Mouse (Mus musculus) ES-Bruce4 (cell line): ENCODE data around the gene Dmpk. TPM values are rescaled to one million over a fixed set of nuclear protein-coding genes. Genes with fewer than 3 reads are reported as not detected.

Source experiments
- H3K27ac ChIP-seq: 2 replicates; pipeline ENCODE4 v1.5.1; 2012; ENCODE audit warnings: low read length, inconsistent platforms; ENCODE audit not compliant: insufficient read depth
- H3K27me3 ChIP-seq: 2 replicates; pipeline ENCODE4 v1.6.1; 2012; ENCODE audit warnings: mild to moderate bottlenecking, low read length, inconsistent platforms; ENCODE audit not compliant: control insufficient read depth, poor library complexity, insufficient read depth, severe bottlenecking
- H3K36me3 ChIP-seq: 2 replicates; pipeline ENCODE4 v1.6.1; 2012; ENCODE audit warnings: inconsistent platforms, mild to moderate bottlenecking, low read length, moderate library complexity; ENCODE audit not compliant: control insufficient read depth, poor library complexity, insufficient read depth, severe bottlenecking
- H3K4me1 ChIP-seq: one replicate; pipeline ENCODE4 v1.8.1; 2011; ENCODE audit warnings: low read length; ENCODE audit not compliant: control insufficient read depth, insufficient read depth
- H3K4me3 ChIP-seq: 2 replicates; pipeline ENCODE4 v1.5.1; 2011; ENCODE audit warnings: low read depth, mild to moderate bottlenecking, low read length
- H3K9ac ChIP-seq: 2 replicates; pipeline ENCODE4 v1.6.1; 2012; ENCODE audit warnings: low read depth, mild to moderate bottlenecking, inconsistent platforms; ENCODE audit not compliant: poor library complexity, severe bottlenecking
- H3K9me3 ChIP-seq: replicated peaks from 2 replicates; pipeline ENCODE4 v1.6.1; 2012; ENCODE audit warnings: mild to moderate bottlenecking, low read length, inconsistent platforms; ENCODE audit not compliant: control insufficient read depth, poor library complexity, insufficient read depth, severe bottlenecking
- CTCF ChIP-seq: IDR thresholded peaks from one replicate; pipeline ENCODE4 v1.8.1; 2011; ENCODE audit warnings: low read depth, low read length
- EP300 ChIP-seq: IDR thresholded peaks from 2 replicates; pipeline ENCODE4 v1.6.1; 2011; ENCODE audit warnings: low read depth, low read length; ENCODE audit not compliant: insufficient read depth
- POLR2A ChIP-seq: IDR thresholded peaks from one replicate; pipeline ENCODE4 v1.8.1; 2011; ENCODE audit warnings: low read length; ENCODE audit not compliant: insufficient read depth
- polyA plus RNA-seq: library from polyadenylated mRNA; stranded (reverse); fragments of >200 nt; gene quantifications from 2 replicates; pipeline ENCODE4 v1.2.4, GENCODE M21; 2011; ENCODE audit warnings: low read depth; ENCODE audit not compliant: missing spikeins, insufficient read depth, insufficient read length

The Dmpk gene
- polyA plus RNA-seq, 1 experiment = 19.5 TPM

DNA sequence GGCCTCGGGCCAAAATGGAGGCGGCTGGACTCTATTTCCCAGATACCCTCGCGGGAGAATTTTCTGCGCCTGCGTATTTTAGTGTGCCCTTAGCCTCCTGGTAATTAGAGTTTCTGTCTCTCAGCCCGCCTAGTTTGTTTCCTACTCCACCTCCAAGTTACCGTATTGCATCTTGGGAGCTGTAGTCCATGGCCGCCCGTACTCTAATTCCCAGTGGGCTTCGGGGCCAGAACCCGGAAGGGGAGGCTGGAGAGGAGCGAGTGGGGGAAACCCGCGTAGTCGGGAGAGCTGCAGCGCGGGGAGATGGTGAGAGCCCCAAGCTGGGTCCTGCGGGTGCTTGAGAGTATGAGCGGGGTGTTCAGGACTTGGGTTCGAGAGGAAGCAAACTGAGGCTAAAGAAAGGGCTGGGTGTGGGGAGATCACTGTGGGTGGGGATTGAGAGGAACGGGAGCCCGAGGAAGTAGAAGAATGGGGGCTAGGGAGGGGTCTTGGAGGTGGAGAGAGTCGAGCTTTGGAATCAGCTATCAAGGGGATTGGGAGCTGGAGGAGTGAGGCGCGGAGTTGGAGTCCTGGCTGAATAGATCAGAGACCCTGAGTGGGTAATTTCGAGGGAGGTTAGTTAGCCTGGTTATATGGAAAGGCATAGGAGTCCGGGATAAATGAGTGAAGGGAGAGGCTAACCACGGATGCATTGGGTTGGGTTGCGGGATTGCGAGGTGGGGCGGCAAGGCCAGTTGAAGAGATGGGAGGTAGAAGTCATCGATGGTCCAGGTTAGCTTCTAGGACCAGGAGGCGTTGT, 36.2 kb downstream of the Dmpk start, which contains the start of gene Fbxo46:
Gene Fbxo46, plus strand, starts transcription at position 229 of the 799 bp plus-strand sequence.
- H3K4me1 ChIP-seq = no peaks in the 10 kb centered on the region
- peaks cover 7% of the 10 kb centered on the region for H3K9me3 ChIP-seq
- peak within 1 kb of the TSS; percentile 91 for H3K4me3 ChIP-seq
- peak within 1 kb of the TSS; percentile 85 for H3K9ac ChIP-seq
- H3K27me3 ChIP-seq = peaks cover 6% of the 10 kb centered on the region
- H3K36me3 ChIP-seq = no peaks in the 10 kb centered on the region
- TF ChIP-seq POLR2A = peak; percentile 66
- TF ChIP-seq EP300 = no peak
- no peak for TF ChIP-seq CTCF
- H3K27ac ChIP-seq = no peak within 1 kb of the TSS

DNA sequence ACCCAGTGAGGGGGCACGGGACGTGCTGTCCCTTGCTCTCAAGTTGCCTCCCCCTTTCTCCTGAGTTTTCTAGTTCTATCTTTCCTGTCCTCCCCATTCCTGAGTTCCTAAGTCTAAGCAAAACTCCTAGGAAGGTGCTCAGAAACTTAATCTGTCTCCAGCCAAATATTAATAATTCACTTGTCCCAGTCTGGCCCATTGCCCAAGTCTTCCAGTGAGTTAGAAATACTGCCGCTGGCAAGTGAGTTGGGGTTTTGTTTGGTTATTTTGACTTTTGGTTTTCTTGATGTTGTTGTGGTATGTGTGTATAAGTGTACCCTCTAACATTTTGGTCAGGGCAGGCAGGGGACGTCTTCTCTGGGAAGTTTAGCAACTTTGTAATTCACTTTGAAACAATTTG, 38.0 kb downstream of the Dmpk start:
- Histone ChIP-seq H3K9ac (no peak overlapping the region), H3K27ac (no peak overlapping the region), H3K4me3 (no peak overlapping the region), H3K27me3 (peaks cover 6% of the 10 kb centered on the region), H3K4me1 (no peaks in the 10 kb centered on the region), H3K36me3 (no peaks in the 10 kb centered on the region), H3K9me3 (peaks cover 7% of the 10 kb centered on the region)
- no peak for TF ChIP-seq EP300
- no peak for TF ChIP-seq POLR2A
- TF ChIP-seq CTCF = no peak

DNA sequence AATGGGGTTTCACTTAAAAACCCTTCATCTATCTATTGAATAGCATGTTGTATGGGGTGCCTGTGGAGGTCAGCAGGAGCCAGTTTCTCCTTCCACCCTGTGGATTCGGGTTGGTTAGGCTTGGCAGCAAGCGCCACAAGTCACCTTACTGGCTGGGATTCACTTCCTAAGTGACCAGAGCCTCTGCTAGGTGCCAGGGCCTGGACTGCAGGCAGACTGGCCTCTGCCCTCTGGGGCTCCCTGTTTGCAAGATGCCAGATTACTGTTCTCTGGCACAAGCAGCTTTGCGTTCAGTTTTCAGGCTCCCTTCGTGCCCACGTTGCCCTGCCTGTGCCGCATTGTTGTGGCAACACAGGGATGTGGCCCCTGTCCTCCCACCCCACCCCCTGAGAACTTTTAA, 41.1 kb downstream of the Dmpk start:
- Histone ChIP-seq H3K27ac (no peak overlapping the region), H3K4me3 (no peak overlapping the region), H3K9me3 (no peaks in the 10 kb centered on the region), H3K36me3 (no peaks in the 10 kb centered on the region), H3K4me1 (no peaks in the 10 kb centered on the region), H3K27me3 (no peaks in the 10 kb centered on the region), H3K9ac (no peak overlapping the region)
- no peak for TF ChIP-seq EP300
- TF ChIP-seq POLR2A = no peak
- no peak for TF ChIP-seq CTCF

DNA sequence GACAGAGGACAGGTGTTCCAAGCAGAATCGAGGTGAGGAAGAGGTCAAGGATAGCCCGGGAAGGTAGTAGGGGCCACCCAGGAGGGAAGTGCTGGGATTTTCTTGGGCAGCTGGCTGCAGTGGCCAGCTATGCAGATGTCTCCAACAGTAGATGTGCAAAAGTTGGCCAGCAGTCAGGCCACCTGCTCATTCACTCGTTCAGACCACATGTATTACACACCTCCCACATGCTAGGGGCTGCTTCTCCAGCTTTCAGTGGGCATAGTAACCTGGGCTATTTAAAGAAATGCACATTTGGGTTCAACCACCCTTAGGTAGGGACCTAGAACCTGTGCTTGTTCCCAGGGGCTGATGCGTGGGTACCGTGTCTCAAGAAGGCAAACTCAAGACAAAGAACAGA, 44.1 kb downstream of the Dmpk start:
- H3K9me3 ChIP-seq = no peaks in the 10 kb centered on the region
- TF ChIP-seq POLR2A (no peak), EP300 (no peak), CTCF (no peak)
- H3K4me3 ChIP-seq = no peak overlapping the region
- no peak overlapping the region for H3K9ac ChIP-seq
- no peak overlapping the region for H3K27ac ChIP-seq
- H3K27me3 ChIP-seq = no peaks in the 10 kb centered on the region
- no peaks in the 10 kb centered on the region for H3K36me3 ChIP-seq
- no peaks in the 10 kb centered on the region for H3K4me1 ChIP-seq

DNA sequence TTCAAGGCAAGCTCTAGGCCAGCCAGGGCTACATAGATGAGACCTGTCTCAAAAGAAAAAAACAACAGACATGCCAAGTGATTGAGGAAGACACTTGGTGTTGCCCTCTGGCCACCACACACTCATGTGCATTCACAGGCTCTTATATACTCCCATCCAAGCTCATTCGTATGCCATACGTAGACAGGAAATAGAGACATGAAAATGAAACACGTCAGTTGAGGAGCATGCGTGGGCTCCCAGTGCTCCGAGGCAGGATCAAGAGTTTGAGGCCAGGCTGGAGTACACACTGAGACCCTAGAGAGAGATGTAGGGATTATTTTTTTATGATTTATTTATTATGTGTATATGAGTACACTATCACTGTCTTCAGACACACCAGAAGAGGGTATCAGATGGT, 45.7 kb downstream of the Dmpk start:
- Histone ChIP-seq H3K27me3 (no peaks in the 10 kb centered on the region), H3K27ac (no peak overlapping the region), H3K36me3 (no peaks in the 10 kb centered on the region), H3K4me3 (no peak overlapping the region), H3K9ac (no peak overlapping the region), H3K4me1 (no peaks in the 10 kb centered on the region), H3K9me3 (no peaks in the 10 kb centered on the region)
- TF ChIP-seq CTCF (no peak), EP300 (no peak), POLR2A (no peak)

DNA sequence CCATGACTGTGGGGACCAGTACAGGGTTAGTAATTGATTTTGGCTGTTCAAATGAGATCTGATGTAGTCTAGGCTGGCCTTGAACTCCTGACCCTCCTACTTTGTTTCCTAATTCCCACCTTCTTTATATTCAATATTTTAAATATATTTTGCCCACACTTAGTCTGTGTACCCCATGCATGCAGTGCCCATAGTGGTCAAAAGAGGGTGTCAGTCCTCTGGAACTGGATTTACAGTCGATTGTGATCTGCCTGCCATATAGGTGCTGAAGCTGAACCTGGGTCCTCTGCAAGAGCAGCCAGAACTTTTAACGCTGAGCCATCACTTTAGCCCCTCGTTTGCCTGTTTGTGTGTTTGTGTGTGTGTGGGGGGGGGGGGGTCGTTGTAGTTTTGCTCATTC, 47.0 kb downstream of the Dmpk start:
- no peaks in the 10 kb centered on the region for H3K36me3 ChIP-seq
- H3K4me1 ChIP-seq = no peaks in the 10 kb centered on the region
- H3K27ac ChIP-seq = peak overlapping the region; percentile 58; the same call in 1 of the 2 replicates
- H3K4me3 ChIP-seq = no peak overlapping the region
- TF ChIP-seq EP300 (no peak), POLR2A (no peak), CTCF (no peak)
- H3K9ac ChIP-seq = peak overlapping the region; percentile 27; the same call in 1 of the 2 replicates
- no peaks in the 10 kb centered on the region for H3K27me3 ChIP-seq
- H3K9me3 ChIP-seq = no peaks in the 10 kb centered on the region
